Mouse (Mus musculus) urinary bladder, postnatal 36 days (tissue): ENCODE measurements around the gene Rhbdl2.
A peak's percentile ranks its signal among the peaks of the same experiment; 100 is the strongest.

Experiments
- DNase-seq, 2 experiments: peaks; one replicate each; pipeline ENCODE4 v3.0.0; 2022; ENCODE audit warnings: low spot score in 2 of 2, mixed read lengths in 1 of 2

Gene Rhbdl2

GRCm38 (mm10) chr4:123787191-123787985, at the start of gene Rhbdl2:
Gene Rhbdl2, plus strand, starts transcription at chr4:123787874.
- DNase-seq, result peak; percentile 64 to 80

GRCm38 (mm10) chr4:123738708-123739107, 49.0 kb upstream of the Rhbdl2 start:
- no peak for DNase-seq

- DNase-seq, result no peak
Measured at GRCm38 (mm10) chr4:123742891-123743290, 44.8 kb upstream of the Rhbdl2 start.

GRCm38 (mm10) chr4:123745221-123745775, 42.4 kb upstream of the Rhbdl2 start:
- DNase-seq, result no peak

GRCm38 (mm10) chr4:123748726-123749415, 38.8 kb upstream of the Rhbdl2 start:
- DNase-seq, result no peak

GRCm38 (mm10) chr4:123749484-123750130, 38.1 kb upstream of the Rhbdl2 start:
- peak in 1 of 2 experiments; percentile 6 for DNase-seq

- peak; percentile 97 for DNase-seq
Measured at GRCm38 (mm10) chr4:123750152-123750651, 37.5 kb upstream of the Rhbdl2 start, which contains the start of gene Akirin1. Gene Akirin1, minus strand, starts transcription at chr4:123750345.

GRCm38 (mm10) chr4:123750707-123751312, 36.9 kb upstream of the Rhbdl2 start:
- DNase-seq, result peak; percentile 22 to 40

- DNase-seq, result peak in 1 of 2 experiments; percentile 14
Measured at GRCm38 (mm10) chr4:123758306-123758705, 29.4 kb upstream of the Rhbdl2 start.

GRCm38 (mm10) chr4:123765071-123765470, 22.6 kb upstream of the Rhbdl2 start:
- no peak for DNase-seq

- no peak for DNase-seq
Measured at GRCm38 (mm10) chr4:123767807-123768206, 19.9 kb upstream of the Rhbdl2 start.

- DNase-seq, result no peak
Measured at GRCm38 (mm10) chr4:123768234-123768633, 19.4 kb upstream of the Rhbdl2 start.

- no peak for DNase-seq
Measured at GRCm38 (mm10) chr4:123792666-123793065, 5.0 kb downstream of the Rhbdl2 start.

GRCm38 (mm10) chr4:123793136-123793535, 5.5 kb downstream of the Rhbdl2 start:
- no peak for DNase-seq

GRCm38 (mm10) chr4:123795057-123795456, 7.4 kb downstream of the Rhbdl2 start:
- no peak for DNase-seq

GRCm38 (mm10) chr4:123797403-123797802, 9.7 kb downstream of the Rhbdl2 start:
- DNase-seq, result no peak

GRCm38 (mm10) chr4:123797856-123798255, 10.2 kb downstream of the Rhbdl2 start:
- DNase-seq, result no peak

- DNase-seq, result no peak
Measured at GRCm38 (mm10) chr4:123803642-123804041, 16.0 kb downstream of the Rhbdl2 start.

GRCm38 (mm10) chr4:123808304-123808703, 20.6 kb downstream of the Rhbdl2 start:
- DNase-seq, result no peak

GRCm38 (mm10) chr4:123810475-123811295, 23.0 kb downstream of the Rhbdl2 start:
- DNase-seq, result peak; percentile 37 to 41
